Mouse (Mus musculus) heart, adult 10 weeks (tissue): Measurements from ENCODE around the gene Habp4. TPM values are rescaled to one million over a fixed set of nuclear protein-coding genes. Genes with fewer than 3 reads are reported as not detected.

Experiments used
- polyA plus RNA-seq: library from polyadenylated mRNA; stranded (reverse); fragments of 350-450 nt; fragmentation: Illumina TruSeq; extraction: RNeasy Lipid Tissue Mini Kit (QIAGEN cat#74804); gene quantifications from one replicate; pipeline ENCODE4 v1.2.3, GENCODE M21; 2014; ENCODE audit warnings: low read depth, low replicate concordance

Gene Habp4
- polyA plus RNA-seq, result 58.0 TPM

DNA sequence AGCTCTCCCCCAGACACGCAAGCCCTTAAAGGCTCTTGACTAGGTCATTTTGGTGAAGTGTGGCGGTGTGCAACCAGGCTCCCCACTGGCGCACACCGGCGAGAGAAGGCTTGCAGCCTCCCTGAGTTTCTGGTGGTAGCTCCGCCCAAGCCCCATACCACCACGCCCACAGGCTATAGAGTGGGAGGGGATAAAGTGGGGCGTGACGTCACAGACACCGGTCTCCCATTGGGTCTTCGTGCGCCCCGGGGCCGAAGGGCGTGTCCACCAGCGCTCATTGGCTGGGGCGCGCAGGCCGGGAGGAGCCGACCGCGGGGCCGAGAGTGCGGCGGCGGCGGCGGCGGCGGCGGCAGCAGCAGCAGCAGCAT, at the start of gene Habp4:
Habp4 (plus strand) TSS at position 277 of the 368 bp plus-strand sequence.

DNA sequence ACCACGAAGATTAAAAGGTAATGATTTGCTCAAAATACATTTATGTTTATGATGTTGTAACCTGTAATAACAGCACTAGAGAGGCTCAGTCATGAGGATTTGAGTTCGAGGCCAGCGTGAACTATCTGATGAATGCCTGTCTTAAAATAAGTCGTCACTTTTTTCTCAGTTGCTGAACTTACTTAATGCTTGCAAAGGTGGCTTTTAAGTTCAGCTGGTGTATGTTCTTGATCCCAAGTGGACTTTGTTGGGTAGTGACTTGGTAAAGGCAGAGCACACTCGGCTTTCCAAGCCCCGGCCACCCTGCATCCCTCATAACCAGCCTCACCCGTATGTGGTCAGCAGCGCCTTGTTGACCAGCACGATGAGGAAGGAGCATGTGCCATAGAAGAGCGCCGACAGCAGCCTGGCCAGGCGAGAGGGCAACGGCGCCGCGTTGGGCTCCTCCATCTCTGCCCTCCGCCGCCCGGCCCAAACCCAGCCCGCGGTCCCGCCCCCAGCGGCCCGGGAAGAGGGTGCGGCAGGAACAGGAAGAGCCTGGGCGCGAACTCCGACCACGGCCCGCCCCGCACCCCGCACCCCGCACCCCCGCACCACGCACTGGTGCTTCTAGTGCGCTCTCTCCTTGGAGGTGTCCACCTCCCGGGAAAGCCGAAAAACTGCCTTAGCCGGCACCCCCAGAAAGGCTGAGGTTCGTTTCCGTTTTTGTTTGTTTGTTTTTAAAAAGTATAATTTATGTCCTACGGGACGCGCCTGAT, 32.6 kb upstream of the Habp4 start, which contains the start of gene Slc35d2:
Slc35d2 (minus strand) TSS at position 511 of the 758 bp plus-strand sequence.

DNA sequence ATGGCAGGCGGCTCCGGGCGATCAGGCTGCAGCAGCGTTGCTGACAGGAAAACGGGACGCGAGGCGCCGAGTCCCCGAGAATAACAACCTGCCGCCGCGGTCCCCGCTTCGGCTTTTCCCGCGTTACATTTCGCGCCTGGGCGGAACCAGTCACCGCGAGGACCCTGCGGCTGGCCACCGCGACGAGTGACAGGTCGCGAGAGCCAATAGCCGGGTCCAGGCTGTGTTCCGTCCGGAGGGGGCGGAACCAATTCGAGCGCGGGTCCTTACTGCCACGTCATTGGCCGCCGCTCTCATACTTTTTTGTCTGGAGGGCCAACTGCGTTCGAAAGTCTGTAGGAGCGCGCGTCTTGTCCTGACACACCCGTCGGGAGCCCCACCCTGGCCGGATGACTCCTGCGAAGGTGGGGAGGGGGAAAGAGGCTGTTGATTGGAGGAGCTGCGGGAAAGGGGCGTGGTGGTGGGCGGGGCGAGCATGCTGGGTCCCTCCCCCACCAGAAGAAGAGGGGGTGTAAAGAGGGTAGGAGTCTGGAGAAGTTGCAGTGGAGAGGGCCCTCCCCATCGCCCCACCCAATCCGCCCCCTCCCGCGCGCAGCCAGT, 8.4 kb upstream of the Habp4 start, which contains the start of gene Zfp367:
Zfp367 (minus strand) TSS at position 120 of the 600 bp plus-strand sequence.

Other genes with a start within 250 kb of the Habp4 start
- gene Hsd17b3, start 72.6 kb upstream of the Habp4 start, polyA plus RNA-seq, result not detected
- gene Slc35d2, start 32.5 kb upstream of the Habp4 start, polyA plus RNA-seq, result 2.7 TPM
- 29.4 TPM for gene Zfp367, start 8.6 kb upstream of the Habp4 start, polyA plus RNA-seq
- gene Cdc14b, start 113.5 kb downstream of the Habp4 start, polyA plus RNA-seq, result 12.9 TPM
- gene Aaed1, start 150.9 kb downstream of the Habp4 start, polyA plus RNA-seq, result 74.6 TPM
- gene Ctsl, start 209.1 kb downstream of the Habp4 start, polyA plus RNA-seq, result 270 TPM